Mouse (Mus musculus): ENCODE measurements around the gene Ppfia3. TPM values are rescaled to one million over a fixed set of nuclear protein-coding genes. Genes with fewer than 3 reads are reported as not detected.
"Not testable (repeated sequence)": the region's sequence is repeated elsewhere in the genome, so short reads cannot be mapped to it uniquely, and the experiment has no call there.

Gene Ppfia3
- polyA plus RNA-seq, 1 experiment from 2014 or later: 2.0 TPM

DNA sequence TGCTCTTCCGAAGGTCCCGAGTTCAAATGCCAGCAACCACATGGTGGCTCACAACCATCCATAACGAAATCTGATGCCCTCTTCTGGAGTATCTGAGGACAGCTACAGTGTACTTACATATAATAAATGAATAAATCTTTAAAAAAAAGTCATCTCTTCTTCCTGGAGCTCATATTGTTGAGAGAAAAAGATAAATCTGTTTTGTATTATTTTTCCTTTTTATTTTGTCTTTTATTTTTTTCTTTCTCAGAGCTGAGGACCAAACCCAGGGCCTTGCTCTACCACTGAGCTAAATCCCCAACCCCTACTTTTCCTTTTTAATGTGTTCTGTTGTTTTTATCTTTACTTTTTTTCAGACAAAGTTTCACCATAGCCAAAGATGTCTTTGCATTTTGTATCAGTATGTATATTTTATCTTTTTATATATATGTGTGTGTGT lies 29.5 kb upstream of the Ppfia3 start:
- peak overlapping the region; percentile 85 for H3K27ac ChIP-seq (ENCODE audit: low read depth, low read length)
- peaks cover 19% of the 10 kb centered on the region for H3K4me1 ChIP-seq (replicated peaks; ENCODE audit: control insufficient read depth, insufficient read depth, low read length)
- H3K4me2 ChIP-seq: peak overlapping the region; percentile 76
- H3K27me3 ChIP-seq (replicated peaks; ENCODE audit: control insufficient read depth, insufficient read depth, low read length); DNase-seq (ENCODE audit: low spot score); H3K9me3 ChIP-seq (ENCODE audit: control insufficient read depth, low read length): not testable (repeated sequence)
- H3K36me3 ChIP-seq (ENCODE audit: control insufficient read depth, insufficient read depth, low read length): peaks cover 18% of the 10 kb centered on the region
- 2% methylated on average over 3 of the region's 3 CpGs for WGBS
- peak; percentile 55 for ATAC-seq (replicated peaks; ENCODE audit: low FRiP score)
- H3K9ac ChIP-seq (ENCODE audit: low read depth, low read length): peak overlapping the region; percentile 63; the same call in 1 of the 2 replicates
- peak overlapping the region; percentile 70 for H3K4me3 ChIP-seq (ENCODE audit: low read depth, low read length)

DNA sequence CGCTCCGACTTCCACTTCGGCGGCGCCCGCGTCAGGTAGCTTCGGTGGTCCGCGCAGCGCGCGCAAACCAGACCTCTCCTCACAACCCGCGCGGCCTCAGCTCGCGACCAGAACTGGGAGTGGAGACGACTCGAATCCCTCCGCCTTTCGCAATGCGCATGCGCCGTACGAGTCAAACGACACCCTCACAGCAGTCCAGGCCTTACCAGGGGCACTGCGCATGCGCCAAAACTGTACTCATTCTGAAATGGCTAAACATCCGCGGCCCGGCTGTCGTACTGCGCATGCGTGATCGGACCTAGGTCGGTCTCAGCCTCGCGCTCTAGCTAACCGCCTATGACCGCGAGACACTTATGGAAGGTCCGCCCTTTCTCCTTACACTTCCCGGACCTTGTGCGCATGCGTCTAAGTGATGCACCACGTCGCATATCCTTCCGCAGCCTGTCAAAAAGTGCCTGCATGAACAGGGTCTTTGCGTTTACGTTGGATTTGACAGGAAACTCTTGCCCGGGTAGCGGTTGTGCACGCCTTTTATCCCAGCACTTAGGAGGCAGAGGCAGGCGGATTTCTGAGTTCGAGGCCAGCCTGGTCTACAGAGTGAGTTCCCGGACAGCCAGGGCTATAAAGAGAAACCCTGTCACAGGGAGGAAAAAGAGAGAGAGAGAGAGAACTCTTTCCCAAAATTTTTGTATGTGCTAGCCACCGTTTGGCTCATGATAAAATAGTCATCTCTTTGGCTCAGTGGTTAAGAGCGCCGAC lies 28.9 kb upstream of the Ppfia3 start, which contains the start of gene Snrnp70:
Gene Snrnp70, minus strand, starts transcription at position 165 of the 759 bp plus-strand sequence.
- WGBS: under 1% methylated on average over 60 of the region's 60 CpGs
- Histone ChIP-seq H3K4me1 (replicated peaks; ENCODE audit: control insufficient read depth, insufficient read depth, low read length) (peaks cover 19% of the 10 kb centered on the region), H3K9me3 (ENCODE audit: control insufficient read depth, low read length) (no peaks in the 10 kb centered on the region), H3K36me3 (ENCODE audit: control insufficient read depth, insufficient read depth, low read length) (peaks cover 22% of the 10 kb centered on the region), H3K4me3 (ENCODE audit: low read depth, low read length) (peak within 1 kb of the TSS; percentile 70), H3K4me2 (peak within 1 kb of the TSS; percentile 100), H3K27me3 (replicated peaks; ENCODE audit: control insufficient read depth, insufficient read depth, low read length) (no peaks in the 10 kb centered on the region), H3K9ac (ENCODE audit: low read depth, low read length) (peak within 1 kb of the TSS; percentile 92), H3K27ac (ENCODE audit: low read depth, low read length) (peak within 1 kb of the TSS; percentile 96)
- DNase-seq (ENCODE audit: low spot score): peak; percentile 100
- peak; percentile 96 for ATAC-seq (replicated peaks; ENCODE audit: low FRiP score)

DNA sequence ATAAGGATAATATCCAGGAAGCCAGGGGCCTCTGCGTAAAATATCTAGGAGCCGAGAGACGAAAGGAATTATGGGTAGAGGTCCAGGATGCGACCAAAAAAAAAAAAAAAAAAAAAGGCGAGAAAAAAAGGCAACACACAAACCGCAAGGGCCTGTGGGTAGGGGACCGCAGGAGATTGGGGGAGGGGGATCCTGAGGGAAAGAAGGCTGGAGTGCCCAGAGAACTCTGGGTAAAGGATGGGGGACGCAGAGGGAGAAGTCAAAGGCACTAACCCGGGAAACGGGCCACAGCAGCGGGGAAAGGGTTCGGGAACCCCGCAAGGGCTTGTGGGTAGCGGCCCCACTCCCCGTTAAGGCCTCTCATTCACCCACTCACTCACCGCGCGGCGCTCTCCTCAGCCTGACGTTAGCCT lies 28.3 kb upstream of the Ppfia3 start:
- H3K9ac ChIP-seq (ENCODE audit: low read depth, low read length): peak overlapping the region; percentile 92
- peak overlapping the region; percentile 70 for H3K4me3 ChIP-seq (ENCODE audit: low read depth, low read length)
- peaks cover 28% of the 10 kb centered on the region for H3K36me3 ChIP-seq (ENCODE audit: control insufficient read depth, insufficient read depth, low read length)
- H3K27me3 ChIP-seq (replicated peaks; ENCODE audit: control insufficient read depth, insufficient read depth, low read length): no peaks in the 10 kb centered on the region
- peak overlapping the region; percentile 96 for H3K27ac ChIP-seq (ENCODE audit: low read depth, low read length)
- WGBS: under 1% methylated on average over 19 of the region's 20 CpGs
- H3K4me1 ChIP-seq (replicated peaks; ENCODE audit: control insufficient read depth, insufficient read depth, low read length): peaks cover 19% of the 10 kb centered on the region
- H3K9me3 ChIP-seq (ENCODE audit: control insufficient read depth, low read length): no peaks in the 10 kb centered on the region
- no peak for DNase-seq (ENCODE audit: low spot score)
- peak; percentile 67 for ATAC-seq (replicated peaks; ENCODE audit: low FRiP score)
- H3K4me2 ChIP-seq: peak overlapping the region; percentile 100

DNA sequence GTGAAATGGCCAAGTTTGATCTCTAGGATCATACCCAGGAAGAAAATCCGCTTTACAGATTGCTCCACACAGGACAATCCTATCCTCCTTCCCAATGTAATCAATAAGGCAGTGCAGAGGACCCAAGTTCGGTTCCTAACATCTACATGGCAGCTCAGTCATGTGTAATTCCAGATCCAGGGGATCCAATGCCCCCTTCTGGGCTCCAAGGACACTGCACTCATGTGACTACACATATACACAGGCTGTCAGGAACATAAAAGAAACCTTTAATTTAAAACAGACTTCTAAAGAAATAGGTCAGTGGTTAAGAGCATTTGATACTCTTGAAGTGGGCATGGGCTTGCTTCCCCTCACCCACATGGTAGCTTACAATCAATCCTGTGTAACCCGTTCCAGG lies 19.3 kb upstream of the Ppfia3 start:
- no peak overlapping the region for H3K4me3 ChIP-seq (ENCODE audit: low read depth, low read length)
- no peak overlapping the region for H3K9ac ChIP-seq (ENCODE audit: low read depth, low read length)
- ATAC-seq (replicated peaks; ENCODE audit: low FRiP score): no peak
- 92% methylated on average over 3 of the region's 3 CpGs for WGBS
- no peaks in the 10 kb centered on the region for H3K27me3 ChIP-seq (replicated peaks; ENCODE audit: control insufficient read depth, insufficient read depth, low read length)
- no peak overlapping the region for H3K4me2 ChIP-seq
- DNase-seq (ENCODE audit: low spot score): no peak
- H3K9me3 ChIP-seq (ENCODE audit: control insufficient read depth, low read length): no peaks in the 10 kb centered on the region
- H3K4me1 ChIP-seq (replicated peaks; ENCODE audit: control insufficient read depth, insufficient read depth, low read length): no peaks in the 10 kb centered on the region
- H3K36me3 ChIP-seq (ENCODE audit: control insufficient read depth, insufficient read depth, low read length): peaks cover 93% of the 10 kb centered on the region
- no peak overlapping the region; the same call in 1 of the 2 replicates for H3K27ac ChIP-seq (ENCODE audit: low read depth, low read length)

DNA sequence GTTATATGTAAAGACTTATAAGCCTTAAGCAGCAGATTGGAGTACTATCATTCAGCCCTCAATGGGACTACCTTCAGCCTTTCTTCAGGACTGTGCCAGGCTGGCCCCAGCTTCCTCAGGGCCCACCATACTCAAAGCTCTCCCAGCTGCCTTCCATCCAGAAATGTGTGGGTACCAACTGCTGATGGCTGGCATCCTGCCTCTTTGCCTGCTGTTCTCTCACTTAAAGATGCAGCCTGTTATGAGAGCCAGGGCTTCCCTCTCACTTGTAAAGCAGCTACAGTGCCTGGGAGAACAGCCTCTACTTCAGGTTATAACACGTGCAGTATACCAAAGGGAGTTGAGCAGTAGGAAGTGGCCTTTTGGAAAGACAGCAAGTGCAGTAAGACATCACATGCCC lies 9.2 kb upstream of the Ppfia3 start:
- no peak overlapping the region; the same call in 1 of the 2 replicates for H3K4me3 ChIP-seq (ENCODE audit: low read depth, low read length)
- WGBS: 95% methylated on average over 1 of the region's 1 CpGs
- no peaks in the 10 kb centered on the region for H3K27me3 ChIP-seq (replicated peaks; ENCODE audit: control insufficient read depth, insufficient read depth, low read length)
- peaks cover 4% of the 10 kb centered on the region for H3K4me1 ChIP-seq (replicated peaks; ENCODE audit: control insufficient read depth, insufficient read depth, low read length)
- DNase-seq (ENCODE audit: low spot score) (no peak), ATAC-seq (replicated peaks; ENCODE audit: low FRiP score) (no peak)
- no peaks in the 10 kb centered on the region for H3K9me3 ChIP-seq (ENCODE audit: control insufficient read depth, low read length)
- H3K9ac ChIP-seq (ENCODE audit: low read depth, low read length): no peak overlapping the region
- H3K27ac ChIP-seq (ENCODE audit: low read depth, low read length): no peak overlapping the region
- no peak overlapping the region for H3K4me2 ChIP-seq
- peaks cover 64% of the 10 kb centered on the region for H3K36me3 ChIP-seq (ENCODE audit: control insufficient read depth, insufficient read depth, low read length)

DNA sequence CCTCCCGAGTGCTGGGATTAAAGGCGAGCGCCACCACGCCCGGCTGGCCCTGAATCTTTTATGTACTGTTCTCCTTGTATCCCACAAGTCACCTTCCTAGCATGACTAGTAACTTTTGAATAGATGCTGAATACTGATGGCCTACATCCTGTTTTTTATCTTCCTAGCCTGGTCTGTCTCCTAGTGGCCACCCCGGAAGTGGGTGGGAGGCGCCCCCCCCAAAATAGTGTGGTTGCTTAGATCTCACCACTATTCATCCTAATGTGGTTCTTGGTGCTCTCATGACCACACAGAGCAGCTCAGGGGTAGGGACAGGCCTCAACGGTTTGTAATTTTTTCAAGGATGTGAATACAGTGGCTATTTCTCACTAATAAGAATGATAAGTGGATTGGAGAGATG lies 7.8 kb upstream of the Ppfia3 start:
- no peaks in the 10 kb centered on the region for H3K9me3 ChIP-seq (ENCODE audit: control insufficient read depth, low read length)
- H3K36me3 ChIP-seq (ENCODE audit: control insufficient read depth, insufficient read depth, low read length): peaks cover 50% of the 10 kb centered on the region
- H3K27ac ChIP-seq (ENCODE audit: low read depth, low read length): no peak overlapping the region
- H3K4me1 ChIP-seq (replicated peaks; ENCODE audit: control insufficient read depth, insufficient read depth, low read length): peaks cover 12% of the 10 kb centered on the region
- H3K4me3 ChIP-seq (ENCODE audit: low read depth, low read length): no peak overlapping the region
- ATAC-seq (replicated peaks; ENCODE audit: low FRiP score) (no peak), DNase-seq (ENCODE audit: low spot score) (no peak)
- H3K27me3 ChIP-seq (replicated peaks; ENCODE audit: control insufficient read depth, insufficient read depth, low read length): peaks cover 7% of the 10 kb centered on the region
- no peak overlapping the region for H3K4me2 ChIP-seq
- no peak overlapping the region for H3K9ac ChIP-seq (ENCODE audit: low read depth, low read length)
- 87% methylated on average over 8 of the region's 8 CpGs for WGBS

DNA sequence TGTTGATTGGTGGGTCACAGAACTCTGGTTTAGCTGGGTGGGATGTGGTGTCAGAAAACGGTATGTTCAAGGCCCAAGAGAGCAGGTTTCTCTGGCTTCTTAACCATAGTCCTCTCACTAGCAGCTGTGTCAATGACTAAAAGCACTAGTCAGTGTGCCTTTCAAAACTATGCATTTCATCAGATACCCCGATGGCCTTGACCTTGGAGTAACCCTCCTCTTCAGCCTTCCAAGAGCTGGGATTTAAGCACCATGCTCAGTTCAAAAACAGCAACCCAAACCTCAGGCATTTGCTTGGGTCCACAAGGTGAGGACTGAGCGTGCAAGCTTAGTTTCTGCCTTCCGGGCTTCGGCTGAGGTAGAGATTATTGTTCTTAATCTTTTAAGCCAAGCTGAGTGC lies 5.6 kb upstream of the Ppfia3 start:
- ATAC-seq (replicated peaks; ENCODE audit: low FRiP score) (no peak), DNase-seq (ENCODE audit: low spot score) (no peak)
- Histone ChIP-seq H3K9me3 (ENCODE audit: control insufficient read depth, low read length) (no peaks in the 10 kb centered on the region), H3K4me2 (no peak overlapping the region), H3K36me3 (ENCODE audit: control insufficient read depth, insufficient read depth, low read length) (peaks cover 32% of the 10 kb centered on the region), H3K27ac (ENCODE audit: low read depth, low read length) (no peak overlapping the region; the same call in 1 of the 2 replicates), H3K27me3 (replicated peaks; ENCODE audit: control insufficient read depth, insufficient read depth, low read length) (peaks cover 27% of the 10 kb centered on the region), H3K9ac (ENCODE audit: low read depth, low read length) (no peak overlapping the region), H3K4me3 (ENCODE audit: low read depth, low read length) (no peak overlapping the region), H3K4me1 (replicated peaks; ENCODE audit: control insufficient read depth, insufficient read depth, low read length) (peaks cover 20% of the 10 kb centered on the region)
- 83% methylated on average over 5 of the region's 5 CpGs for WGBS

DNA sequence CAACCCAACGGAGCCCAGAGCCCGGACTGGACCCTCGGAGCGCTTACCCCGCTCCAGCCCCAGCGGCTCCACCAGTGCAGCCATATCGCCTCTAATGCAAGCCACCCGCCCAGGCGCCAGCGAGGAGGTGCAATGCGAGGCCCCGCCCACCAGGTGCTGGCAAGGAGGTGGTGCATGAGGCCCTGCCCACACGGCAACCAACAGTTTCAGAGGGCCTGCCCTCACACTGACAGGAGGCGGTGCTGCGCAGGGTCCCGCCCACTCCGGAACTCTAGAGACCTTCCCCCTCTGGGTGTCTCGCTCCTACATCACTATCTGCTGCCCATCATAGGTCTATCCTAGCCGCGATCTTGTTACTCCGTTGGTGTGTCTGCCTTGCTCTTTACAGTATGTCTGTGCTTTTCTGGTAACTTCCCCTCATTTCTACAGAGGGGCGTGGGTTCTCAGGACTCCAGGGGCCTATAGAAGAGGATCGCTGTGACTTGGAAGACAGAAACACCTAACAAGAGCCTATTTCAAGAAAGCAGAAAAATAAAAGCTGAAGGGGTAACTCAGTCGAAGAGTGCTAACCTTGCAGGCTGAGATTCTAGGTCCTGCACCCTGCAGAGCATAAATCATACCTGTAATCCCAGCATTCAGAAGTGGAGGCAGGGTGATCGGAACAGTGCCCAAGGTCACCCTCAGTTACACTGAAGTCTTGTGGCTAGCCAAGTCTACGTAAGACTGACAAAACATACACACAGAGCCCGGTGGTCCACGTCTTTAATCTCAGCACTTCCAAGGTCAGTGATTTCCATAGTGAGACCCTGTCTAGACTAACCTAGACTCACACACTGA lies 3.9 kb upstream of the Ppfia3 start, which contains the start of gene Lin7b:
Gene Lin7b, minus strand, starts transcription at position 109 of the 837 bp plus-strand sequence.
- 10% methylated on average over 28 of the region's 28 CpGs for WGBS
- ATAC-seq (replicated peaks; ENCODE audit: low FRiP score) (peak; percentile 80), DNase-seq (ENCODE audit: low spot score) (peak; percentile 88)
- H3K27ac ChIP-seq (ENCODE audit: low read depth, low read length): no peak within 1 kb of the TSS
- peak within 1 kb of the TSS; percentile 98 for H3K4me2 ChIP-seq
- no peaks in the 10 kb centered on the region for H3K9me3 ChIP-seq (ENCODE audit: control insufficient read depth, low read length)
- peaks cover 36% of the 10 kb centered on the region for H3K27me3 ChIP-seq (replicated peaks; ENCODE audit: control insufficient read depth, insufficient read depth, low read length)
- peak within 1 kb of the TSS; percentile 53 for H3K9ac ChIP-seq (ENCODE audit: low read depth, low read length)
- H3K4me1 ChIP-seq (replicated peaks; ENCODE audit: control insufficient read depth, insufficient read depth, low read length): peaks cover 22% of the 10 kb centered on the region
- peak within 1 kb of the TSS; percentile 64 for H3K4me3 ChIP-seq (ENCODE audit: low read depth, low read length)
- peaks cover 15% of the 10 kb centered on the region; the same call in 1 of the 2 replicates for H3K36me3 ChIP-seq (ENCODE audit: control insufficient read depth, insufficient read depth, low read length)

Measured in liver, embryonic 11.5 days (tissue).